Mouse (Mus musculus) layer of hippocampus, adult 2 months (tissue): ENCODE data around the gene Ptgir. TPM values are rescaled to one million over a fixed set of nuclear protein-coding genes. Genes with fewer than 3 reads are reported as not detected.

ENCODE experiments used
- DNase-seq, 2 experiments: peaks; one replicate each; pipeline ENCODE4 v3.0.0; 2022; ENCODE audit warnings: low spot score in 2 of 2
- H3K27ac ChIP-seq: fragments of 200-600 bp; 2 replicates; pipeline ENCODE4 v1.8.1; 2022
- H3K4me3 ChIP-seq: fragments of 200-600 bp; 2 replicates; pipeline ENCODE4 v1.8.1; 2022; ENCODE audit warnings: mild to moderate bottlenecking
- CTCF ChIP-seq: fragments of 200-600 bp; conservative IDR thresholded peaks from 2 replicates; pipeline ENCODE4 v1.8.1; 2022; ENCODE audit warnings: antibody characterized with exemption, mild to moderate bottlenecking, moderate library complexity
- total RNA-seq, 2 experiments: library from RNA; stranded (reverse); gene quantifications; 2 replicates each; pipeline ENCODE4 v1.2.3; 2021

Ptgir gene
- total RNA-seq, 2 experiments from 2014 or later: 0.10 to 0.20 TPM

GRCm38 (mm10) chr7:16921881-16922335 lies 15.6 kb downstream of the Ptgir start:
- no peak for DNase-seq
- H3K4me3 ChIP-seq: peak overlapping the region; percentile 83
- no peak for TF ChIP-seq CTCF
- H3K27ac ChIP-seq: peak overlapping the region; percentile 100

GRCm38 (mm10) chr7:16922360-16922973 lies 16.2 kb downstream of the Ptgir start:
- peak overlapping the region; percentile 83 for H3K4me3 ChIP-seq
- H3K27ac ChIP-seq: peak overlapping the region; percentile 100
- DNase-seq: peak in 1 of 2 experiments; percentile 48
- no peak for TF ChIP-seq CTCF

GRCm38 (mm10) chr7:16923283-16924036 lies 17.2 kb downstream of the Ptgir start:
- Histone ChIP-seq H3K4me3 (peak overlapping the region; percentile 83), H3K27ac (peak overlapping the region; percentile 100)
- DNase-seq: peak in 1 of 2 experiments; percentile 44
- TF ChIP-seq CTCF: no peak

DNA sequence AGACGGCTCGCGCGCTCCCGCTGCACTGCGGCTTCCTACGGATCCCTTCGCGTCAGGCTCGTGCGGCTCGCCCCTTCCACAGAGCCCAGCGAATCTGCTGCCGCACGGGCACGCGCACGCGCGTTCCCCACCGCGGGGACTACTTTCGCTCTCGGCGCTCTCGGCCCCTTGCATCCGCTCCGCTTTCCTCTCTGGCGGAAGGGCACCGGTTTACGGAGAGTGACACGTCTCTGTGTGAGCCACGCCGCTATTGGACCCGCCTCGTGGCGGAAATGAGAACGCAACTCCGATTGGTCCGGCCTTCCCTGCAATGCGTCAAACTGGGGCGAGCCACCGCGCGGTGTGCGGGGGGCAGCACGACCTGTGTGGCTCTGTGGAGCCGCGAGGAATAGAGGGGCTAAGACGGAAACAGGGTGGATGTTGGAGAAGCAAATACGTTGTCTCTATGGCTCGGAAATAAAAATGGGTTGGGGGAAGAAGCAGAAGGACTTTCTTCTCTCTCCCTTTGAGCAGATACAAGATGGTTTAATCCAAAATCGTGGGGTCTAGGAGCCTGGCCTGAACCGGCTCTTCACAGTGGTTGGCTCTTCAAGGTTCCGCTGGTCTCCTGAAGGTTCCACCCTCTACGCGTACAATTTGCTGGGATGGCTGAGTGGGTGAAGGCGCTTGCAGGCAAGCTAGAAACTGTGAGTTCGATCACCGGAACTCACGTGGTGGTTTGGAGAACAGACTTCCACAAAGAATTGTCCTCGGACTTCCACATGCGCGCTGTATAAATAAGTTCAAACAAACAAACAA lies 17.9 kb downstream of the Ptgir start, which contains the start of gene Calm3:
TSS of gene Calm3 (minus strand) at position 78 of the 798 bp plus-strand sequence.
- DNase-seq: peak; percentile 99 to 100
- TF ChIP-seq CTCF: peak; percentile 32
- peak within 1 kb of the TSS; percentile 83 for H3K4me3 ChIP-seq
- H3K27ac ChIP-seq: peak within 1 kb of the TSS; percentile 100

GRCm38 (mm10) chr7:16928341-16928740 lies 22.1 kb downstream of the Ptgir start:
- TF ChIP-seq CTCF: peak; percentile 29; the same call in 1 of the 2 replicates
- no peak for DNase-seq

GRCm38 (mm10) chr7:16930850-16931249 lies 24.6 kb downstream of the Ptgir start:
- no peak overlapping the region for H3K4me3 ChIP-seq
- H3K27ac ChIP-seq: peak overlapping the region; percentile 96
- peak in 1 of 2 experiments; percentile 84 for DNase-seq
- TF ChIP-seq CTCF: peak; percentile 99

More at GRCm38 (mm10) chr7:16928341-16928740, 22.1 kb downstream of the Ptgir start:
- Histone ChIP-seq H3K4me3 (no peak overlapping the region), H3K27ac (no peak overlapping the region)

DNA sequence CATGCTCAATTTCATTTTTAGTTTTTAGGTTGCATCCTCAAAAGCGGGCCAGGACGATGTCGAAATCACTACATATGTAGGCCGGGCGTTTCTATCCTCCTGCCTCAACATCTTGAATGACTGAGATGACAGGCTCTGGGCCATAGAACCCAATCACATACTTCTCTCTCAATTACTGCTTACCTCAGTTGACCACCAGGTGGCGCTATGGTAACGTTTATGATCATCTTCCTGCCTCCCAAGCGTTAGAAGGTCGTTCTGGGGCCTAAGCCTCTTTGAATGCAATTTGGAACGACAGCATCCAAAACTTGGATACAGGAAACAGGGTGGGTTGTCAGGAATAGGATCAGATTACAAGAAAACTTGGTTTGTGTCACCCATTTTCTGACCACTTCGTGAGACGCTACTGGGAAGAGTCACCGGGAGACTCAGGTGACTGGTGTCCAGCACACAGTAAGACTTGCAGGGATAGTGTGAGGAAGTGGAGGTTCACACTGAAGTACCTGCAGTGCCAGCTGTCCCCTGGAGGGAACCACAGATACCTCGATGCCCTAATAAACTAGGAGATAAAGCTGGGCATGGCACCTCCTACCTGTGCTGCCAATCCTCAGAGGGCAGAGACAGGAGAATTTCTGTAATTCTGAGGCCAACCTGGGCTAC lies 25.8 kb downstream of the Ptgir start:
- Histone ChIP-seq H3K4me3 (no peak overlapping the region), H3K27ac (peak overlapping the region; percentile 96)
- peak; percentile 88 to 93 for DNase-seq
- peak; percentile 90 for TF ChIP-seq CTCF

GRCm38 (mm10) chr7:16932704-16933577 lies 26.7 kb downstream of the Ptgir start:
- peak overlapping the region; percentile 96 for H3K27ac ChIP-seq
- H3K4me3 ChIP-seq: no peak overlapping the region
- peak in 1 of 2 experiments; percentile 75 for DNase-seq
- TF ChIP-seq CTCF: peak; percentile 75

- Histone ChIP-seq H3K4me3 (no peak overlapping the region), H3K27ac (peak overlapping the region; percentile 92)
- DNase-seq: no peak
- TF ChIP-seq CTCF: peak; percentile 77
Observed at GRCm38 (mm10) chr7:16937312-16937711, 31.0 kb downstream of the Ptgir start.

- no peak for TF ChIP-seq CTCF
- H3K4me3 ChIP-seq: no peak overlapping the region; the same call in 1 of the 2 replicates
- H3K27ac ChIP-seq: peak overlapping the region; percentile 92
- peak; percentile 70 to 85 for DNase-seq
Observed at GRCm38 (mm10) chr7:16938117-16938791, 32.0 kb downstream of the Ptgir start.

- DNase-seq: peak; percentile 66 to 86
- no peak for TF ChIP-seq CTCF
- no peak overlapping the region for H3K4me3 ChIP-seq
- H3K27ac ChIP-seq: peak overlapping the region; percentile 92
Observed at GRCm38 (mm10) chr7:16940292-16940691, 34.0 kb downstream of the Ptgir start.
